Comparison of ENCODE assay signal across 28 mouse cellular contexts in the genomic region with DNA sequence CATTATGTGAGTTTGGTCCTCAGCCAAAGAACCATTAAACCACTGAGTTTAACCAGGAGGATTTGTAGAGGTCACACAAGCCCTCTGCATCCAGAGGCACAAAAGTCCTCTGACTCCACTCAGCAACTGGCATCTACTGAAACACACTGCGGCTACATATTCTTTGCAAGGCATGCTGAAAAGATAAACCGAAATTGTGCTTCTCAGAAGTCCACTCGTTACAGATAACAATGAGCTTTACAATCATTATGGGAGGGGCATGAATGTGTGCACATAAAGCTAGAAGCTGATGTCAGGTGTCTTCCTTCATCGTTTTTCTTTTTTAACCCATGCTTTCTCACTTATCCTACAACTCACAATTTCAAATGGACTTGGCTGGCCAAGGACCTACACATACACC.
"Had no signal": no experiment of that assay in that cellular context is flagged by ENCODE, and none has a peak within 500 bp of the region (broad histone marks: within the 10 kb centered on the region; RNA-seq: fewer than 3 reads in every experiment).

No protein-coding gene starts in this region.

- H3K9ac ChIP-seq: embryonic facial prominence, embryonic 12.5 days; embryonic facial prominence, embryonic 13.5 days; embryonic facial prominence, embryonic 15.5 days; forebrain, embryonic 12.5 days; forebrain, embryonic 13.5 days; forebrain, embryonic 15.5 days; forebrain, postnatal 0 days had no signal

- H3K36me3 ChIP-seq: embryonic facial prominence, embryonic 10.5 days; embryonic facial prominence, embryonic 12.5 days; embryonic facial prominence, embryonic 13.5 days; embryonic facial prominence, embryonic 15.5 days; forebrain, embryonic 10.5 days; forebrain, embryonic 12.5 days; forebrain, embryonic 15.5 days; heart, embryonic 10.5 days had no signal

- ATAC-seq: forebrain, embryonic 13.5 days; forebrain, embryonic 14.5 days; forebrain, embryonic 15.5 days; forebrain, embryonic 16.5 days; forebrain, postnatal 0 days had no signal

- H3K4me3 ChIP-seq: embryonic facial prominence, embryonic 10.5 days; embryonic facial prominence, embryonic 12.5 days; embryonic facial prominence, embryonic 13.5 days; embryonic facial prominence, embryonic 15.5 days; erythroblast, embryonic 14.5 days; forebrain, embryonic 10.5 days; forebrain, embryonic 12.5 days; forebrain, embryonic 13.5 days; forebrain, embryonic 15.5 days; gastrocnemius, adult 2 months; heart, adult 2 months; heart, embryonic 10.5 days had no signal

- H3K4me2 ChIP-seq: embryonic facial prominence, embryonic 12.5 days; embryonic facial prominence, embryonic 13.5 days; embryonic facial prominence, embryonic 15.5 days; forebrain, embryonic 12.5 days; forebrain, embryonic 13.5 days; forebrain, embryonic 15.5 days had no signal

- DNase-seq: cerebellum, adult 9-10 months; cerebellum, adult 9-11 months; cerebellum, postnatal 10 days; cerebellum, postnatal 14 days; cerebellum, postnatal 25 days; cerebellum, postnatal 36 days; embryo, embryonic 11 days; forebrain, postnatal 0 days; gastrocnemius, adult 2 months; gastrocnemius, postnatal 10 days; gastrocnemius, postnatal 14 days; gastrocnemius, postnatal 25 days; gastrocnemius, postnatal 36 days; heart, adult 11 months; heart, adult 18-20 months; heart, adult 2 months had no signal

- H3K27ac ChIP-seq: embryonic facial prominence, embryonic 10.5 days; embryonic facial prominence, embryonic 12.5 days; embryonic facial prominence, embryonic 13.5 days; embryonic facial prominence, embryonic 15.5 days; forebrain, embryonic 10.5 days; forebrain, embryonic 12.5 days; forebrain, embryonic 13.5 days; forebrain, embryonic 15.5 days; gastrocnemius, adult 2 months; heart, adult 2 months; heart, embryonic 10.5 days had no signal

- H3K27me3 ChIP-seq: embryonic facial prominence, embryonic 12.5 days; embryonic facial prominence, embryonic 13.5 days; embryonic facial prominence, embryonic 15.5 days; forebrain, embryonic 12.5 days; forebrain, embryonic 13.5 days; forebrain, embryonic 15.5 days had no signal

- H3K9me3 ChIP-seq: embryonic facial prominence, embryonic 10.5 days; embryonic facial prominence, embryonic 12.5 days; embryonic facial prominence, embryonic 13.5 days; embryonic facial prominence, embryonic 15.5 days; forebrain, embryonic 10.5 days; forebrain, embryonic 12.5 days; forebrain, embryonic 13.5 days; forebrain, embryonic 15.5 days; heart, embryonic 10.5 days had no signal

- H3K4me1 ChIP-seq: embryonic facial prominence, embryonic 10.5 days; embryonic facial prominence, embryonic 12.5 days; embryonic facial prominence, embryonic 13.5 days; embryonic facial prominence, embryonic 15.5 days; forebrain, embryonic 10.5 days; forebrain, embryonic 12.5 days; forebrain, embryonic 13.5 days; forebrain, embryonic 15.5 days; heart, embryonic 10.5 days had no signal
